Mouse (Mus musculus): Measurements from ENCODE around the gene 4921517D22Rik. TPM values are rescaled to one million over a fixed set of nuclear protein-coding genes. Genes with fewer than 3 reads are reported as not detected.

Gene 4921517D22Rik
- polyA plus RNA-seq, 1 experiment from 2014 or later = not detected

- H3K9me3 ChIP-seq (replicated peaks) = no peaks in the 10 kb centered on the region
- no peaks in the 10 kb centered on the region for H3K27me3 ChIP-seq
- peaks cover 77% of the 10 kb centered on the region for H3K36me3 ChIP-seq
- H3K4me3 ChIP-seq (replicated peaks) = no peak overlapping the region
- ATAC-seq (ENCODE audit: low read depth) (no peak), DNase-seq (no peak)
- no peak overlapping the region for H3K9ac ChIP-seq
- H3K27ac ChIP-seq = no peak overlapping the region
- peaks cover 64% of the 10 kb centered on the region for H3K4me1 ChIP-seq (replicated peaks)
- no peak overlapping the region for H3K4me2 ChIP-seq
- WGBS (ENCODE audit: insufficient replicate concordance) = 83% methylated on average over 3 of the region's 3 CpGs
Measured at GRCm38 (mm10) chr13:59645491-59645890, 48.4 kb downstream of the 4921517D22Rik start.

GRCm38 (mm10) chr13:59642818-59643217 lies 51.1 kb downstream of the 4921517D22Rik start:
- Histone ChIP-seq H3K4me3 (replicated peaks) (no peak overlapping the region), H3K9me3 (replicated peaks) (no peaks in the 10 kb centered on the region), H3K9ac (no peak overlapping the region), H3K27ac (peak overlapping the region; percentile 87), H3K4me1 (replicated peaks) (peaks cover 80% of the 10 kb centered on the region), H3K36me3 (peaks cover 77% of the 10 kb centered on the region), H3K4me2 (peak overlapping the region; percentile 42), H3K27me3 (no peaks in the 10 kb centered on the region)
- peak; percentile 94 for ATAC-seq (ENCODE audit: low read depth)
- DNase-seq = peak; percentile 77
- WGBS (ENCODE audit: insufficient replicate concordance) = 10% methylated on average over 2 of the region's 2 CpGs

- 89% methylated on average over 6 of the region's 6 CpGs for WGBS (ENCODE audit: insufficient replicate concordance)
- no peak overlapping the region for H3K4me2 ChIP-seq
Measured at GRCm38 (mm10) chr13:59640178-59640440, 53.8 kb downstream of the 4921517D22Rik start.

GRCm38 (mm10) chr13:59639368-59640177 lies 54.3 kb downstream of the 4921517D22Rik start:
- peak; percentile 55 for DNase-seq
- WGBS (ENCODE audit: insufficient replicate concordance) = 63% methylated on average over 16 of the region's 16 CpGs
- Histone ChIP-seq H3K27ac (peak overlapping the region; percentile 82), H3K27me3 (no peaks in the 10 kb centered on the region), H3K9ac (peak overlapping the region; percentile 52), H3K4me2 (peak overlapping the region; percentile 32), H3K4me3 (replicated peaks) (no peak overlapping the region), H3K9me3 (replicated peaks) (no peaks in the 10 kb centered on the region), H3K4me1 (replicated peaks) (peaks cover 55% of the 10 kb centered on the region), H3K36me3 (peaks cover 79% of the 10 kb centered on the region)
- ATAC-seq (ENCODE audit: low read depth) = peak; percentile 60

More at GRCm38 (mm10) chr13:59640178-59640440, 53.8 kb downstream of the 4921517D22Rik start:
- peaks cover 78% of the 10 kb centered on the region for H3K36me3 ChIP-seq
- DNase-seq (no peak), ATAC-seq (ENCODE audit: low read depth) (no peak)
- H3K4me3 ChIP-seq (replicated peaks) = no peak overlapping the region
- H3K27me3 ChIP-seq = no peaks in the 10 kb centered on the region
- H3K4me1 ChIP-seq (replicated peaks) = peaks cover 60% of the 10 kb centered on the region
- H3K27ac ChIP-seq = peak overlapping the region; percentile 82
- peak overlapping the region; percentile 52 for H3K9ac ChIP-seq
- H3K9me3 ChIP-seq (replicated peaks) = no peaks in the 10 kb centered on the region

- H3K27me3 ChIP-seq = no peaks in the 10 kb centered on the region
- no peak overlapping the region for H3K9ac ChIP-seq
- no peak for ATAC-seq (ENCODE audit: low read depth)
- no peaks in the 10 kb centered on the region for H3K9me3 ChIP-seq (replicated peaks)
- H3K36me3 ChIP-seq = peaks cover 97% of the 10 kb centered on the region
- H3K4me1 ChIP-seq (replicated peaks) = peaks cover 47% of the 10 kb centered on the region
- no peak overlapping the region for H3K4me2 ChIP-seq
- H3K27ac ChIP-seq = no peak overlapping the region
- DNase-seq = no peak
- H3K4me3 ChIP-seq (replicated peaks) = no peak overlapping the region
- 91% methylated on average over 7 of the region's 7 CpGs for WGBS (ENCODE audit: insufficient replicate concordance)
Measured at GRCm38 (mm10) chr13:59637800-59638199, 56.1 kb downstream of the 4921517D22Rik start.

Other genes with a start within 250 kb of the 4921517D22Rik start
- gene Agtpbp1, start 108.9 kb downstream of the 4921517D22Rik start, polyA plus RNA-seq (2015; fragmentation: Nextera tagmentation; extraction: Ambion mirVana) = 9.2 and 11.0 TPM in 2 replicates
- 35.8 and 43.8 TPM in 2 replicates for gene Naa35, start 108.8 kb downstream of the 4921517D22Rik start, polyA plus RNA-seq (2015; fragmentation: Nextera tagmentation; extraction: Ambion mirVana)
- gene Golm1, start 18.3 kb downstream of the 4921517D22Rik start, polyA plus RNA-seq (2015; fragmentation: Nextera tagmentation; extraction: Ambion mirVana) = 47.0 and 57.9 TPM in 2 replicates
- 0.03 TPM in 1 of 2 replicates, not detected in the other for gene Spata31d1a, start 16.2 kb upstream of the 4921517D22Rik start, polyA plus RNA-seq (2015; fragmentation: Nextera tagmentation; extraction: Ambion mirVana)
- gene Spata31d1b, start 18.2 kb upstream of the 4921517D22Rik start, polyA plus RNA-seq (2015; fragmentation: Nextera tagmentation; extraction: Ambion mirVana) = not detected in 2 replicates
- not detected in 2 replicates for gene Spata31d1d, start 37.6 kb upstream of the 4921517D22Rik start, polyA plus RNA-seq (2015; fragmentation: Nextera tagmentation; extraction: Ambion mirVana)
- not detected in 2 replicates for gene 1700014D04Rik, start 52.6 kb upstream of the 4921517D22Rik start, polyA plus RNA-seq (2015; fragmentation: Nextera tagmentation; extraction: Ambion mirVana)
- gene Isca1, start 75.7 kb upstream of the 4921517D22Rik start, polyA plus RNA-seq (2015; fragmentation: Nextera tagmentation; extraction: Ambion mirVana) = 218 and 244 TPM in 2 replicates
- gene Gm49354, start 88.1 kb upstream of the 4921517D22Rik start, polyA plus RNA-seq (2015; fragmentation: Nextera tagmentation; extraction: Ambion mirVana) = not detected in 2 replicates
- gene Tut7, start 129.0 kb upstream of the 4921517D22Rik start, polyA plus RNA-seq (2015; fragmentation: Nextera tagmentation; extraction: Ambion mirVana) = 54.4 and 61.8 TPM in 2 replicates